Mouse (Mus musculus): ENCODE data around the gene Srsf9.
"Not testable (repeated sequence)": the region's sequence is repeated elsewhere in the genome, so short reads cannot be mapped to it uniquely, and the experiment has no call there.

Gene Srsf9

DNA sequence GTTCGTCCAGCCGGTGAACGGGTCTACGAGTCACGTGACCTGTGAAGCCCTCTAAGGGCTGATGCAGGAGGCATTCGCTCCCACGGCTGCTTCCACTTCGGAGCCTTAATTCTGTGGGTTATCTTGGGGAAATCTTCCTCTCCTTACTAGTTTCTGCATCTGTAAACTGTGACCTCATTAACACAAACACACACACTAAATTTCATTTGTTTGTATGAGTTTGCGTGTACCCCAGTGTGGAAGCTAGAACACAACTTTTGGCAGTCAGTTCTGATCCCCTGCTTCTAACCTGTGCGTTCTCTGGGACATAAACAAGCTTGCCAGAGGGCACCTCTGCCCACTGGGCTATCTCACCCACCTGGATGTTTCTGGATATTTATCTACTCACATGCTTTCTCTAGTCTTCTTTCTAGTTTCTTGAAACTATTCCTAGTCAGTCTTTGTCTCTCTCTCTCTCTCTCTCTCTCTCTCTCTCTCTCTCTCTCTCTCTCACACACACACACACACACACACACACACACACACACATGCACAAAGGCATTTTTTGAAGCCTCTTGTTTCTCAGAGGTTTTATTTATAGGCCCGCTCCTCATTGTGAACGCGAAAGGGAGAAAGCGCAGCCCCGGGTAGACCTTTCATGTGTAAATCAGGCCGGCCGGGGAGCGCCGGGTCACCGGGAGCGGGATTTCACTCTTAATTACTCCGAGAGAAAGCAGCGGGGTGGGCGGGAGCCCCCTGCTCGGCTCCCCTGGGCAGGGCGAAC is 46.6 kb downstream of the Srsf9 start:
- DNase-seq (ENCODE audit: low read depth, low spot score): no peak

DNA sequence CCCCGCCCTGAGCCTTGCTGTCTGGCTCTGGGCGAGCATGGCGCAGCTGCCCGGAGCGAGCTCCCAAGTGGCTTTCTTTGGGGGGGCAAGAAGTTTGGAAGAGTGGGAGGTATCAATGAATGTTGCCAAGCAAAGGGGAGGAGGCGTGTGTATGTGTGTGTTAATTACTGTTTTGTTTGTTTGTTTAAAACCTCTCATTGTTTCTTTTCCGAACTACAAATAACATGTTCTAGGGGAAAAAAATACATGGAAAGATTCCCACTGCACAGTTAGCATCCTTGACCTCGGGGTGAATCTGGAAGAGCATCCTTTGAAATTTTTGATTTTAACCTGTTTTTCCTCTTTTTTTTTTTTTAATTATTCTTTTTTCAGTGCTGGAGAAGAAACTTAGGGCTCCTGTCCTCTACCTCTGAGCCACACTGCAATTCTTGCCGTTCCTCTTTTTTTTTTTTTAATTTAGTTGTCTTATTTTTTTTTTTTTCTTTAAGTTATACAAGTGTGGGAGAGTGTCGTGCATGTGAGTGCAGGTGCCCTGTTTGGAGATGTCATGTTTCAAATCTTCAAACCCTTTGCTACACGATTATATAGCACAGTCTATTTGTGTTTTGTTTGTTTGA is 47.3 kb downstream of the Srsf9 start:
- no peak for DNase-seq (ENCODE audit: low read depth, low spot score)

DNA sequence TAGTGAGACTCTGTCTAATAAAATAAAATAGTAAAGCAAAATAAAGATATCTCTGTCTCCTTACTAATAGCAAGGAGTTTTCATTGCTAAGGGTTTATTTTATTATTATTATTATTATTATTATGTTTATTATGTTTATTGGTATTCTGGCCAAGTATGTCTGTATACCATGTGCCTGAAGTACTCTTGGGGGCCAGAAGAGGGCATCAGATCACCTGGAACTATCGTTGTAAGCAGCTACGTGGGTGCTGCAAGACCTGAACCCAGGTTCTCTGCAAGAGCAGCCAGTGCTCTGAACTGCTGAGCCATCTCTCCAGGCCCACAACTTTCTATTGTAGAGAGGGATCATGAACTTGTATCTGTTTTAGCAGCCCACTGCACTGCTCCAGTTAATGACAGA is 48.5 kb downstream of the Srsf9 start:
- DNase-seq (ENCODE audit: low read depth, low spot score): no peak

DNA sequence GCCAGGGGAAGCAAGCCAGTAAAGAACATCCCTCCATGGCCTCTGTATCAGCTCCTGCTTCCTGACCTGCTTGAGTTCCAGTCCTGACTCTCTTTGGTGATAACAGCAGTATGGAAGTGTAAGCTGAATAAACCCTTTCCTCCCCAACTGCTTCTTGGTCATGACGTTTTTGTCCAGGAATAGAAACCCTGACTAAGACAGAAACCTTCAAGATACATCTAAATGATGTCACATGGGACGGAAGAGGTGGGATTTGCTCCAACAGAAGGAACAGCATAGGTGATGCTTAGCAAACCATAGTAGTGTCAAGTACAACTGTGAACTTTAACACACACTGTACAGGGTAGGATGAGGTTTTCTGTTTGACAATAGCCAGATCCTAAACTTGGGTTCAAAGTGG is 51.9 kb downstream of the Srsf9 start:
- not testable (repeated sequence) for DNase-seq (ENCODE audit: low read depth, low spot score)
